Mouse (Mus musculus) embryonic fibroblast, embryonic 13.5 days (primary cell): ENCODE data around the gene Fkbpl.

ENCODE experiments used
- CTCF ChIP-seq: IDR thresholded peaks from 2 replicates; pipeline ENCODE4 v1.5.1; 2011; ENCODE audit warnings: mild to moderate bottlenecking, control low read depth, low read length, moderate library complexity, borderline replicate concordance; ENCODE audit not compliant: insufficient read depth
- POLR2A ChIP-seq: IDR thresholded peaks from 2 replicates; pipeline ENCODE4 v1.6.1; 2011; ENCODE audit warnings: low read depth, mild to moderate bottlenecking, control low read depth, low read length, moderate library complexity

DNA sequence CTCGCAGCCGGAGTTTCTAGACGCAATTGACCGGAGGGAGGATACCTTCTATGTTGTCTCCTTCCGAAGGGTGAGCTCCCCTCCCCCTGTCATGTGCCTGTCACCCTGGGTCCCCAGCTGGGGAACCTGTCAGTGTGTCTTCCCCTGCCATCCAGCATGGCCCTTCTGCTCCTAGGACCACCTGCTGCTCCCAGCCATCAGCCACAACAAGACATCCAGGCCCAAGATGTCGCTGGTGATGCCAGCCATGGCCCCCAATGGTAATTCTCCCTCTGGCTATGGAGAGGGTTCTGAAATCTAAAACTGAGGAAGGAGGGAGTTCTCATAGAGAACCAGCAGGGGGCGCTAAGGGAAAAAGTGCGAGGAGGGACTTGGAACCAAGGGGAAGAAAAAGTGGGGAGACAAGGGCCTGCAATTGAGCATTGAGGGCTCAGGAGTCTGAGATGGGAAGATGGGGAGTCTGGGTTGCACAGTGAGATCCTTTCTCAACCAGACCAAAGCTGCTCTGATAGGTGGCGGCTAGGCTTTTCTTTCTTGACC is 9.3 kb downstream of the Fkbpl start:
- TF ChIP-seq CTCF (no peak), POLR2A (no peak)
